Mouse (Mus musculus) liver, adult (tissue): ENCODE data around the gene Tle1.
A peak's percentile ranks its signal among the peaks of the same experiment; 100 is the strongest.

Source experiments
- GATA4 ChIP-seq: IDR thresholded peaks from 2 replicates; pipeline ENCODE4 v1.6.1; 2014; ENCODE audit warnings: mild to moderate bottlenecking, low read length; ENCODE audit not compliant: insufficient replicate concordance

The Tle1 gene

DNA sequence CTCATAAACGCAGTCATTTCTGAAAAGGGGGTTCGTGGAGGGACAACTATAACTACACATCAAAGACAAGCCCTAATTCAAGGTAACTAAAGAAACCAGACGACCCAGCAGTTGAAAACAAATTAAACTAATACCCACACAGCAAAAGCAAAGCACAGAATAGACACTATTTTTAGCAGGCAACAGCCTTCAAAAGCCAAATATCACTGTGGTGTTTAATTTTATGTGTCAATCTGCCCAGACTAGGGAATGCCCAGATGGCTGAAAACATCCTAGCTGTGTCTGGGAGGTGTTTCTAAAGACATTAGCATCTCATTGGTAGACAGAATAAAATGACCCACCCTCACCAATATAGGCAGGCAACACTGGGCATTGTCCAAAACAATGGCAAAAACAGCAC, 68.1 kb downstream of the Tle1 start:
- TF ChIP-seq GATA4: no peak

DNA sequence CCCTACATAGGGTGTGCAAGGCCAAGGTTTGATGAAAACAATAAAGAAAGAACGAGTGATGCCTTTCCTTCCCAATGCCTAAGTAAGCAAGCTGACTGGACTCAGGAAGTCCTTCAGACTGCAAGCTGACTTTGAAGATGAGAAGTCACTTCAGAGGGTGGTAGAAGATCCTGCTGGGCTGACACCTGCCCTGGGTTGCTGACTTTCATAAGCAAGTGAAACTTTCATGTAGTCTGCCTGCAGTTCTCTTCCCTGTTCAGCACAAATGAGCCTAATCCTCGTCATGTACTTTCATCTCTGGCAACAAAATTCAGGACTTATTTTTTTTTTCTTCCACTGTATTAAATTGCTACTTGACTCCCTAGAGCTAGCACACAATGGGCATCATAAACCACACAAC, 73.1 kb downstream of the Tle1 start:
- no peak for TF ChIP-seq GATA4

- TF ChIP-seq GATA4: peak; percentile 90
These were observed 75.9 kb downstream of the Tle1 start for GRCm38 (mm10) chr4:72124790-72125189.

DNA sequence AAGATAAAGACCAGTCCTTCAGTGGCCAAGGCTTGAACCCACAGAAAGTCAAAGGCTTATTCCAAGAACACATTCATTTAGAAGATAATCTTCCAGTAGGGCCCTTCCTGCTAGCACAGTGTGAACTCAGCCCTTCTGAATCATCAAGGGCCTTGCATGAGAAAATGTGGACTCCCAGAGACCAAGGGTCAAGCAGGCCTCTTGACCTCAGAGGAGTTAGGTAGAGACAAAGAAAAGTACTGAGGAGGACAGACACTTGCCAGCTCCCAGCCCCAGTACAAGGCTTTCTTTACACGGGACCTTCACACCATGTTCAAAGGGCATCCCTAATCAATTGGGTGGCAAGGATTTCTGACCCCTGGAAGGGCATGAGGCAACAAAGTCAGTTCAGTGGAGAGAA, 77.9 kb downstream of the Tle1 start:
- no peak; the same call in 1 of the 2 replicates for TF ChIP-seq GATA4

DNA sequence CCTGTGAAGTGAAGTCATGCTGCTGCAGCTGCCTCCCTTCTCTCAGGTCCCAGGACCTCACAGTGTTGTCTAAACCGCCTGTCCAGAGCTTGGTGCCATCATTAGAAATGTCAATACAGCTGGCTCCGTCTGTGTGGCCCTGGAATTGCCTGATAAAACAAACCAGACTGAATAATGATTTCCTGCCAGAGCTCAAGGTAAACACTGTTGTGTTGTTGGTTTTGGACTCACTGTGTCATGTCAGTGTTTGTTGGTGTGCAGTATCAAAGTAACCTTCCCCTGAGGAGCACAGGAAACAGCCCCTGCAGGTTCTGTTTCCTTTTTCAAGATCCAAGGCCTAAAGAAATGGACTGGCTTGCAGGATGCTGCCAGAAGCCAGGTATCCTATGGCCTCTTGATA, 78.4 kb downstream of the Tle1 start:
- 0 out of 2 replicates have a peak, but pooled peaks have one; percentile 57 for TF ChIP-seq GATA4

- TF ChIP-seq GATA4: no peak
These were observed 80.7 kb downstream of the Tle1 start for GRCm38 (mm10) chr4:72120050-72120449.

DNA sequence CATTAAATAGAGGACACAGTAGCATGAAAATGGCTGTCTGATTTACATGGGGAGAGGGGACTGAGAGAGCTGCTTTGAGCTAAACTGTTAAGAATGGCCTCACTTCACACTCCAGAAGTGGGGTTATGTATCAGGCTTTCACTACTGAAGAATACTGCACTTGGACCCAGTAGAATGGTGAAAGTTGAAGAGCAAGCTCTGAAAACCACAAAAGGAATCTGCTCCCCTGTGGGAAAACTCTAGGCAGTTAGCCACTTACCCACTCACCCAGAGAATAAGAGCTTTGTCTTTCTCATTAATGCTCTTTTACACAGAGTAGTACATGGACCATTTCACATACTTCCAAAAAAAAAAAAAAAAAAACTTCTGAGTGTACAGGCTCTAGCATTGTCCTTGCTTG, 95.0 kb downstream of the Tle1 start:
- TF ChIP-seq GATA4: no peak

DNA sequence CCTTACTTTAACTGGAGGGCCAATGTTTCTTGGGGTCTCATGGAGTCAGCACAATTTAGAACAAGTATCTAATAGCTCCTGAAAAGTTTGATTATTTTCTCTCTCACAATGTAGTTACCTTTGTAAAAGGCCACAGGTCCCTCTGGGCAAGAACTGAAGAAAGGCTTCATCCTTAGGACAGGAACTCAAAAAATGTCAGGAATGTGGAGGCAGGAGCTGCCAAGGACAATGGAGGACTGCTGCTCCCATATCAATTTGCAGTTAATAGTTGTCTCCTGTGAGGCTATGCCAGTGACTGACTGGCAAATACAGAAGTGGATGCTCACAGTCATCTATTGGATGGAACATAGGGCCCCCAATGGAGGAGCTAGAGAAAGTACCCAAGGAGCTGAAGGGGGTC, 96.5 kb downstream of the Tle1 start:
- no peak for TF ChIP-seq GATA4

GRCm38 (mm10) chr4:72087811-72088210, 112.9 kb downstream of the Tle1 start:
- no peak for TF ChIP-seq GATA4

DNA sequence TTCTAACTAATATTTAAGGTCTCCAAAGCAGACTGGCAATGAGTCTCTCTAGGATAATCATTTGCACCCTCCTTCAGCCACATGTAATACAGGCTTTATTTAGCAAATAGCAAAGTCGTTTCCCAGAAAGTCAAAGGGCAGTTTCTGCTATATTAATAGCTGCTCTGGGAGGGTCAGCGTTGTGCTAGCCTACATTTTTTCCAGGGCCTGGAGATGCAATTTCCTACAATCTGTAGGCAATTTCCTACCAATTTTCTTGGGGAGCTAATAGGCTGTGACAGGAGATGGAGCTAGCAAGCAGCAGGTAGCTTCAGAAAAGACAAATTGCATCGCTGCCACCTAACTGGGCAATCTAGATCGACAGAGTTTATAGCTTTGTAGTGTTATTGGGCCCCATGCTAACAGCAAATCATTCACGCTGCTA, 131.6 kb downstream of the Tle1 start:
- no peak for TF ChIP-seq GATA4

DNA sequence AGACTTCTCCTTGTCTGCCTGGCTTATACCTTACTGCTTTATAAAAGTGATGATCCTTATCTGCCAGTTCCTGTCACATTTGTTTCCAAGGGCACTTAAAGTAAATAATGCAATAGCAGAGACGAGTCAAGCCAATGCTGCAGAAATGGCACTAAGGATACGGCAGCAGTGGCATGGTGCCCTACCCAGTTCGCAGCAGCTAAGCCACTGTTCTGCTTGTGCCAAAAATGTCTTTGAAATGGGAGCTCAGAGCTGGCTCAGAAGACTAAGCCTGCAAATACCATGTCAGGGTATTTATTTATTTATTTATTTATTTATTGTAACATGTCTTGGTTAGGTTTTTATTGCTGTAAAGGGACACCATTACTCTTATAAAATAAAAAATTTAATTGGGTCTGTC, 132.8 kb downstream of the Tle1 start:
- no peak for TF ChIP-seq GATA4
